Mouse (Mus musculus) regulatory T cell (primary cell): ENCODE measurements around the gene Iqcb1.

ENCODE experiments used
- in situ Hi-C: fragments of 300-600 bp; cut with MboI, MseI; formaldehyde crosslinking; loops from one replicate; pipeline ENCODE4 v1.15.1; 2025; ENCODE audit warnings: high pct_unique_total_duplicates

Gene Iqcb1

GRCm38 (mm10) chr16:36875276-36875851, 47.2 kb downstream of the Iqcb1 start:
- in situ Hi-C loops = no loop called here

- in situ Hi-C loops = no loop called here
These were observed 49.1 kb downstream of the Iqcb1 start for GRCm38 (mm10) chr16:36877316-36877715.

GRCm38 (mm10) chr16:36882737-36883343, 54.7 kb downstream of the Iqcb1 start:
- in situ Hi-C loops = no loop called here

- in situ Hi-C loops = loop anchor here (5.0 kb wide), 1 partner anchor 127 kb away; the partner anchor contains the start of gene Polq
These were observed 56.7 kb downstream of the Iqcb1 start for GRCm38 (mm10) chr16:36884881-36885280.

- in situ Hi-C loops = loop anchor here (5.0 kb wide), 1 partner anchor 126 kb away; the partner anchor contains the start of gene Polq
These were observed 57.7 kb downstream of the Iqcb1 start for GRCm38 (mm10) chr16:36885912-36886311.

- in situ Hi-C loops = loop anchor here (5.0 kb wide), 1 partner anchor 125 kb away; the partner anchor contains the start of gene Polq
These were observed 59.4 kb downstream of the Iqcb1 start for GRCm38 (mm10) chr16:36887546-36887945.

- in situ Hi-C loops = no loop called here
These were observed 62.4 kb downstream of the Iqcb1 start for GRCm38 (mm10) chr16:36890559-36890958.

GRCm38 (mm10) chr16:36891415-36891814, 63.2 kb downstream of the Iqcb1 start:
- in situ Hi-C loops = no loop called here

GRCm38 (mm10) chr16:36893317-36893716, 65.1 kb downstream of the Iqcb1 start:
- in situ Hi-C loops = no loop called here

GRCm38 (mm10) chr16:36896712-36897111, 68.5 kb downstream of the Iqcb1 start:
- in situ Hi-C loops = no loop called here

- in situ Hi-C loops = no loop called here
These were observed 75.0 kb downstream of the Iqcb1 start for GRCm38 (mm10) chr16:36903156-36903555.

GRCm38 (mm10) chr16:36911909-36912308, 83.7 kb downstream of the Iqcb1 start:
- in situ Hi-C loops = no loop called here

GRCm38 (mm10) chr16:36912311-36912710, 84.1 kb downstream of the Iqcb1 start:
- in situ Hi-C loops = no loop called here

GRCm38 (mm10) chr16:36914195-36914594, 86.0 kb downstream of the Iqcb1 start:
- in situ Hi-C loops = no loop called here

GRCm38 (mm10) chr16:36918505-36918904, 90.3 kb downstream of the Iqcb1 start:
- in situ Hi-C loops = no loop called here

- in situ Hi-C loops = no loop called here
These were observed 92.2 kb downstream of the Iqcb1 start for GRCm38 (mm10) chr16:36920410-36920809.

- in situ Hi-C loops = no loop called here
These were observed 93.0 kb downstream of the Iqcb1 start for GRCm38 (mm10) chr16:36921067-36921613.

GRCm38 (mm10) chr16:36921980-36922379, 93.8 kb downstream of the Iqcb1 start:
- in situ Hi-C loops = no loop called here
